Mouse (Mus musculus) spleen, embryonic (tissue): ENCODE results near the gene Mob3b.

Source experiments
- CTCF ChIA-PET: fragments of 350-600 bp; sonication (Branson Sonifier 250); formaldehyde crosslinking; loops from one replicate; lab custom pipeline; 2022; lab: Charles Lee

Gene Mob3b

DNA sequence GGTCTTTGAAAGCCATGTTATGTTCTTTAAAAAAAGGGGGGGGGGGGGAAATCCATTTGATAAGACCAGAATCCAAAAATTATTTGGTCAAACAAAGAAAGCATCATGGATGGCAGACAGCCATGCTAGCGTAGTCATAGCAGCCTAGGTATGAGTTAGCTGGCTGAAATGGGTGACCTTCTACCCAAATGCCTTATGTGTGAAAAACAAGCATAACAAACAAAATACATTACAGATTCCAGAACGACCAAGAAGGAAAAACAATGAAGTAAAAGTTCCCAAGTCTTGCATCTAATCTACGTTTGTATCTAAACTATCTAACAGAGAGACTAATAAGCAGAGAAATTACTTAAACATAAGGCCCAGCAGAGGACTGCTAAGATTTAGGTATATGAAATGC is 6.6 kb downstream of the Mob3b start:
- CTCF ChIA-PET = interaction anchor here (0.8 kb wide), 1 partner anchor 870 kb away, joined by 8 read pairs; no protein-coding TSS in a partner anchor

DNA sequence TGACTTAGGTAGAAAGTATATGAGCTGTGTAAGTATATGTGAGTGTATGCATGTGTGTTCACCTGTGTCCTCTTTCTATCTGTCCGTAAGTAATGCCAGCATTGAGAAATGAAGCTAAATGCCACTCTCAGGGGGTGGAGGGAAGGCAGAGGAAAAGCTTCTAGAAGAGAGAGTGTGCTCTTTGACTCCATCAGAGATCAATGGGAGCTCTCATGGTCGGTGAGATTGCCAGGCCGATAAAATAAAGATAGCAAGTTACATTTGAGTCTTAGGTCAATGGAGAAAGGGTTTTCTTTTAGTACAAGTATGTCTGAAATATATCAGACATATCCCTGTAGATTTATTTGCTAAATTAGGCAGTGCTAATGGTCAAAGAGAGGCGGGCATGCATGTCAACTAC is 9.0 kb downstream of the Mob3b start:
- CTCF ChIA-PET = interaction anchor here (0.5 kb wide), 1 partner anchor 84 kb away, joined by 3 read pairs; no protein-coding TSS in a partner anchor

- CTCF ChIA-PET = interaction anchor here (0.7 kb wide), 1 partner anchor 10 kb away, joined by 3 read pairs; no protein-coding TSS in a partner anchor
These were observed 10.7 kb downstream of the Mob3b start for GRCm38 (mm10) chr4:35146597-35146996.

DNA sequence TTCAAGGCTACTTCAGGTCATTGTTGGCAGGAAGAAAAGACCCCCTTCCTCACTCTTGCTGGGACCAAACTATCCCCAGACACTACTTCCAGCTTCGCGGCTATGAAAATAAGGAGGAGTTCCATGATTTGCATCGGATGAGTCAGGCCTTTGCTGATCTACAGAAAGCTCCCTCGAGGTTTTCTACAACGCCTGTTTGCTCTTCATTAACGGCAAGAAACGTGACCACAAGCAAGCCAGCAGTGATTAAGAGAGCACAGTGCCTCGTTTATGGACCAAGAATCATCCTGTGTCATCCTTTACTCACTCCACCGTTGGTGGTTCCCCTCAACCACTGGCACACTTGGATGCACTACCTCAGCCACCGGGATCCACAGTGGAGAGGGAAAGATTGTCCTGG is 11.6 kb downstream of the Mob3b start:
- CTCF ChIA-PET = interaction anchor here (0.7 kb wide), 1 partner anchor 11 kb away, joined by 3 read pairs; no protein-coding TSS in a partner anchor

GRCm38 (mm10) chr4:35143472-35144102 is 13.7 kb downstream of the Mob3b start:
- CTCF ChIA-PET = interaction anchor here (0.6 to 1.1 kb wide), 2 partner anchors 22 to 576 kb away, joined by 3 to 4 read pairs; no protein-coding TSS in a partner anchor

- CTCF ChIA-PET = interaction anchor here (0.6 kb wide), 1 partner anchor 52 kb away, joined by 3 read pairs; no protein-coding TSS in a partner anchor
These were observed 17.0 kb downstream of the Mob3b start for GRCm38 (mm10) chr4:35140317-35140716.

GRCm38 (mm10) chr4:35138077-35138476 is 19.2 kb downstream of the Mob3b start:
- CTCF ChIA-PET = no interaction called here

DNA sequence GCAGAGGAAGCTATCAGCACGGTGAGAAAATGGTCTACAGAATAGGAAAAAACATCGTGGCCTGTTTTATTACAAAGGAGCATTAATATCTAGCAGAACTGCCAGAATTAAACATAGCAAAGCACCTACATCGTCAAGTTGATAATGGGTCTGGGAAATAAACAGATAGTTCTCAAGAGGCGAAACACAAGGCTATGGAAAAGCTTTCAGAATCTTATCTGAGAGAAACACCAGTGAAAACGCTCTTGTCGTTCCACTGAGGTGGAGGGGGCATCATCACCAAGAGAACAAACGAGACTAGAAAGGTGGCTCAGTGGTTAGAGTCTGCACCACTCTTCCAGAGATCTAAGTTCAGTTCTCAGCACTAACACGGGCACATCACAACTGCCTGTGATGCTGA is 20.3 kb downstream of the Mob3b start:
- CTCF ChIA-PET = no interaction called here

- CTCF ChIA-PET = no interaction called here
These were observed 21.5 kb downstream of the Mob3b start for GRCm38 (mm10) chr4:35135806-35136205.

- CTCF ChIA-PET = no interaction called here
These were observed 22.3 kb downstream of the Mob3b start for GRCm38 (mm10) chr4:35134846-35135611.

DNA sequence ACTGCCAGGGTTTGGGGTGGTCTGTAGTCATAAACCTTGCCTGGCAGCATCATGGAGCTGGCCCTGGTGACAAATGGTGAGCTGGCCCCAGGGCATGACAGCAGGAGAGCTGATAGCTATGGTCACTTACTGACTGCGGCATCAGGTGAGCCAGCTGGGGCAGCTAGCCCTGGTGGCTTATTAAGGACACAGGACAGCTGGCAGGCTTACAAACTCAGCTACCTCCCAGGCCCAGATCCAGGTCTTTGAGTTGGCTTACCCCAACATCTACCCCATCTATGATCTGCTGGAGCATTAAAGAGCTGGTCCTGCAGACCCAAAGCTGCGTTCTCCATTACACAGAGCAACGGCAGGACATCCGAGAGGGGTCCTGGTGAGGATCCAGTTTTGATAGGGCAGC is 23.9 kb downstream of the Mob3b start:
- CTCF ChIA-PET = interaction anchor here (0.6 kb wide), 1 partner anchor 10 kb away, joined by 5 read pairs; no protein-coding TSS in a partner anchor

- CTCF ChIA-PET = no interaction called here
These were observed 25.7 kb downstream of the Mob3b start for GRCm38 (mm10) chr4:35131592-35131991.

DNA sequence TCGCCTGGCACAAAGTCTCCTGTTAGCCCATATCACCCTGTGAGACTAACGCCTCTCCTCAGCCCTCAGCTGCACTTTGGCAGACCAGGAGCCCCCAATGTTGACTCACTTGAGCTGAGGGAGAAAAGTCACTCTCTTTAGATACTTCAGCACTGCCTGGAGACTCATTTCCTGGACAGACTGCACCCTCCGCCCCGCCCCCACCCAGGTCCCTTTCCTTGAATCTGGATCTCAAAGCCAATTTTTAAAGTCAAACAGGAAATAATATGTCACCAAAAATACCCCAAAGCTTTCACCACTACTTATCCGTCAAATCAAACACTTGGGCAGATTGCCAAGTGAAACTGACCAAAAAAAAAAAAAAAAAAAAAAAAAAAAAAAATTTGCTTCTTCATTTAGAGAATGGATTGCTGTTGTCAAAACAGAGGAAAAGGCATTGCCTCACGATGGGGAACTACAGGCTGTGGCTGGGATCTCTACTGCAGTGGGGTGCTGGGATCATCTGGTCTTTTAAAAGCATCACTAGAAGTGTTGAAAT is 26.8 kb downstream of the Mob3b start:
- CTCF ChIA-PET = interaction anchor here (0.5 kb wide), 1 partner anchor 19 kb away, joined by 9 read pairs; no protein-coding TSS in a partner anchor

DNA sequence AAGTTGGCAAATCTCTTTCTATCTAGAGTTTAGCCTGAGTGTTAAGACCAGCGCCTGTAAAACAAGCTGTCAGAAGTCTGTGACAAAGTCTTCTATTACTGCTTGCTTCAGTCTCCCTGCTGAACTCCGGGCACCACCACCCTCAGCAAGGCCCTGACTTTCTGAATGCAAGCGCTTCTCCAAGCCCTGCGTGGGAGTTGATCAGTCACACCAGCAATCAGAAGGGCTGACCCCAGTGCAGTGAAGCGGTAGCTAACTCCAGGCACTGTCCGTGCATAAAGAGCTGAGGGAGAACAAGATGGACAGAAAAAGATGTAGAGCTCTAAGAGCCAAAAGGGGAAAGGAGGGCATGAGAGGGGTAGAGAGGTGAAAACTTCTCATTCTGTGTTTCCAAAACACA is 29.5 kb downstream of the Mob3b start:
- CTCF ChIA-PET = no interaction called here

DNA sequence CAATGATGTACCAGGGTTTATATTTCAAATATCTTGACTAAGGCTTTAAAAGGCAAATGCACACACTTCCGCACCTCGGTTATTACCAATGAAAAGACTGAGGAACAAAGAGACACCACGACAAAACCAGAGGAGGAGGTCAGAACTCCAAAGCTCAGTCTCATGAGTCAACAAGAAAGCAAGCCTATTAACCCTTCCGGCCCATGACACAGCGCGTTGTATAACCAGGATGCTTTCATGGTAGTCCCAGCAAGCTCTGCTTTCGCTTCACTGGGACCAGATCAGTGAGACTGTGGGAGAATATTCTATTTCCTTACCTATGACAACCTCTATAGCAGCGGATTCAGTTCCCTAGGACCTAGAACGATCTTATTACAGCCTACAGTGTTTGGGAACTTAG is 30.5 kb downstream of the Mob3b start:
- CTCF ChIA-PET = no interaction called here

DNA sequence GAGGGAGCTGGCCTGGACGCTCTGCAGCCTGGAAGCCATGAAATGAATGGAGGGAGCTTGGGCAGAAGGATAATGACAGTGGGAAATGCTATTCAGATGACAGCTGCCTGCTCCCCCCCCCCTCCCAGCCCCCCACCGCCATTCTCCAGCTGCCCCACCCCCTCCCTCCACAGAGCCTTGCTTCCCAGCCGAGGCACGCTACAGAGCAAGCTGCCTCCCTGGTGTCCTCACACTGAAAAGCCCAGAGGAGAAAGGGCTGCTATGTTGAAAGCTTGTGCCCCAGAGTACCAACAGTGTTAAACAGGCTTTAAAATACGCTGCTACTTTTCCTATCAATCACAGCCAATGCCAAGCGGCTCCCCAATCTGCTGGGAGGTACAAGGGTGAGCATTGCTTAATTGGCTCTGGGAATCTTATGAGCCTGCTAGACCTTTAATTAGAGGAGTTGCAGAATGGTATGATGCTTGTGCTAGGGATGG is 31.9 kb downstream of the Mob3b start:
- CTCF ChIA-PET = no interaction called here

- CTCF ChIA-PET = interaction anchor here (0.8 kb wide), 2 partner anchors 13 to 30 kb away, joined by 3 read pairs; no protein-coding TSS in a partner anchor
These were observed 33.3 kb downstream of the Mob3b start for GRCm38 (mm10) chr4:35124027-35124426.

- CTCF ChIA-PET = interaction anchor here (0.6 kb wide), 1 partner anchor 10 kb away, joined by 5 read pairs; no protein-coding TSS in a partner anchor
These were observed 34.2 kb downstream of the Mob3b start for GRCm38 (mm10) chr4:35123087-35123486.

DNA sequence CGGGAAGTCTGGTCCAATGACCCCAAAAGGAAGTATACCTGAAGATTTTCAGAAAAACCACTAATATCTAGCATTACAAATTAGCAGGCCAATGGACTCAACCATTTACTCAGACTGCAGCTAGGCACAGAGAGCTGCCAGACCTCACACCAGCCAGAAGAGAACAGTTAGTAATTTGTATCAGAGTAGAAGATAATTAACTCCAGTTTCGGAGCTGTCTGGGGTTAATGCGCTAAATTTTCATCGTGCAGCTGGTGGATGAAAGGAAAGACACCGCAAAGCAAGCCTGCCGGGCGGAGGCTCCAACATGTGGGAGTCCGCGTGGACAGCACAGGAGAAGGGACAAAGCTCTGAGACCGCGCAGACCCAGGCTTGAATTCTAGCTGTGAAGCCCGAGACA is 36.2 kb downstream of the Mob3b start:
- CTCF ChIA-PET = interaction anchor here (0.5 kb wide), 1 partner anchor 77 kb away, joined by 8 read pairs; no protein-coding TSS in a partner anchor

GRCm38 (mm10) chr4:35120575-35120974 is 36.7 kb downstream of the Mob3b start:
- CTCF ChIA-PET = no interaction called here

- CTCF ChIA-PET = no interaction called here
These were observed 37.1 kb downstream of the Mob3b start for GRCm38 (mm10) chr4:35120159-35120558.

DNA sequence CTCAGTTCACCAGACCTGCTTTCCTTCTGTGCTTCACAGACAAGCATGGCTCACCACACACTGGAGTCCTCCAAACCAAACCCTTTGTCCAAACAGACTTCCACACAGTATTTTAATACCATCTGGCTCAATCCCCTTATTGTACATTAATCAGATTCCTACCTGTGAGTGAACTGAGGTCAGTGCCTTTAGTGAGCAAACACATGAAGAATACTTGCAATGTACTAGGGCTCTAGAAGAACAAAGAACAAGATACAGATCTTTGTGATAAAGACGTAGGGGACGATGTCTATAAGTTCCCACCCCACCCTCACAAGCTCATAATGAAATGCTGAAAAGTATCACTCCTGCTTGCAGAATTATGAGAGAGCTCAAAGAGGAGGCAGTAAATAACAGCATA is 38.4 kb downstream of the Mob3b start:
- CTCF ChIA-PET = no interaction called here
